Mouse (Mus musculus): ENCODE measurements around the gene Hnrnpu. TPM values are rescaled to one million over a fixed set of nuclear protein-coding genes. Genes with fewer than 3 reads are reported as not detected.
A peak's percentile ranks its signal among the peaks of the same experiment; 100 is the strongest.

Hnrnpu gene
- polyA plus RNA-seq, 1 experiment from 2014 or later, result 828 TPM

DNA sequence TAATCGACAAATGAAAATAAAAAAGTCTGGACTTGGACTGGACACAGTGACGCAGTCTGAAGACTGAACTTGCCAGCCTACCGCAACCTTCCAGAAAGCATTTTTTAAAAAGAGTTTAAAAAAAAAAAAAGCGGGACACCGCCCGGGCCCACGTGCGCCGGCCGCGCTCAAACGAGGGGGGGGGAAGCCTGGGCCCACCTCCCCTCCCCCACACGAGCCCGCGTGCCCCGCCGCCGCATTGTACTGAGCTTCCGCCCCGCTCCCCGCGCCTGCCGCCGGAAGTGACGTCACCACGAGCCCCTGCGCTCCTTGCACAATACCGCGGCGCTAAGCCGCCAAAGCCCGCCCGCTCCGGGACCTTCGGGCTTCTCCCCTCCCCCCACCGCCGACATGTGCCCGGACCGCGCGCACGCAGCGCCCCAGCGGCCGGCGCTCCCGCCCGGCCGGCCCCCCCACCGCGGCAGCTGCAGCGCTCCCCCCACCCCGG lies 1.3 kb downstream of the Hnrnpu start:
- H3K4me1 ChIP-seq (replicated peaks; ENCODE audit: control insufficient read depth, insufficient read depth, low read length), result no peaks in the 10 kb centered on the region; the same call in 1 of the 2 replicates
- no peaks in the 10 kb centered on the region for H3K27me3 ChIP-seq (ENCODE audit: control insufficient read depth, insufficient read depth, low read length)
- H3K9me3 ChIP-seq (ENCODE audit: control insufficient read depth, low read length), result no peaks in the 10 kb centered on the region
- peak overlapping the region; percentile 99 for H3K27ac ChIP-seq (ENCODE audit: low read depth, low read length)
- peak overlapping the region; percentile 100 for H3K4me3 ChIP-seq (ENCODE audit: low read depth, low read length)
- peaks cover 13% of the 10 kb centered on the region for H3K36me3 ChIP-seq (ENCODE audit: control insufficient read depth, insufficient read depth, low read length)
- H3K4me2 ChIP-seq (replicated peaks; ENCODE audit: low read depth, low read length), result peak overlapping the region; percentile 51
- ATAC-seq (ENCODE audit: low FRiP score) (peak; percentile 92), DNase-seq (ENCODE audit: low spot score) (peak; percentile 96)
- peak overlapping the region; percentile 100 for H3K9ac ChIP-seq (ENCODE audit: low read depth, low read length)
- WGBS, result under 1% methylated on average over 27 of the region's 53 CpGs

DNA sequence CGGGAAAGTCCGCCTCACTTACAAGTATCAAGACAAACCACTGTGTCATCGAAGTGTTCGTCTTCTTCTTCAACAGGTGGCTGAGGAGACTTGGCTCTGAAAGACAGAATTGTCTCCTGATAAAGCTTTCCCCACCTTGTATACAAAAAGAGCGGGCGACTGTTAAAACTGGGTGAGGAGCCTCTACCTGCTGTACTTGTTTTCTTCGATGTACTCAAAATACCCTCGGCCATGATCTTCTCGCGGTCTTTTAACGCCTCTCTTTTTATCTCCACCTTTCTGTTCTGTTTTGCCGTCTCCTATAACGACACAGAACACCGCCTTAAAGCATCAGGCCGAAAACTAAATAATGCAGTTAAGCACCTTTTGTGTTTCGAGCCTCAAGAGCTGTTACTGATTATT lies 1.7 kb downstream of the Hnrnpu start:
- Histone ChIP-seq H3K9ac (ENCODE audit: low read depth, low read length) (peak overlapping the region; percentile 100), H3K4me1 (replicated peaks; ENCODE audit: control insufficient read depth, insufficient read depth, low read length) (no peaks in the 10 kb centered on the region; the same call in 1 of the 2 replicates), H3K9me3 (ENCODE audit: control insufficient read depth, low read length) (no peaks in the 10 kb centered on the region), H3K27ac (ENCODE audit: low read depth, low read length) (peak overlapping the region; percentile 3; the same call in 1 of the 2 replicates), H3K36me3 (ENCODE audit: control insufficient read depth, insufficient read depth, low read length) (peaks cover 13% of the 10 kb centered on the region), H3K4me2 (replicated peaks; ENCODE audit: low read depth, low read length) (peak overlapping the region; percentile 51), H3K27me3 (ENCODE audit: control insufficient read depth, insufficient read depth, low read length) (no peaks in the 10 kb centered on the region), H3K4me3 (ENCODE audit: low read depth, low read length) (peak overlapping the region; percentile 100)
- ATAC-seq (ENCODE audit: low FRiP score) (no peak), DNase-seq (ENCODE audit: low spot score) (peak; percentile 48)
- WGBS, result 0% methylated on average over 16 of the region's 16 CpGs

DNA sequence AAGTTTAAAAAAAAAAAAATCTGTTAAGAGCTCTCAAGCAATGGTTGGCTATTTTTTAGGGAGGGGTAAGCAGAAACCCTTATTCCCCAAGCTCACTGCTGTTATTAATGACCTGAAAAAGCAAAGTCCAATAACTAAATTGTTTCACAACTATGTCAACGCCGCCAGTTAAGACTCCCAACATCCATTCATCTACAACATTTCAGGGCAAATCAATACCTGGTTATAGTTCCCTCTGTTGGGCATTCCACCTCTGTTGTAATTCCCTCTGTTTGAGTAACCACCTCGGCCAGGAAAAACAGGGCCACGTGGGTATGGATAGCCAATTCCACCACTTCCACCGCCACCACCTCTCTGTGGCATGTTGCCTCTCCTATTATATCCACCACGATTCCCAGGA lies 7.7 kb downstream of the Hnrnpu start:
- Histone ChIP-seq H3K36me3 (ENCODE audit: control insufficient read depth, insufficient read depth, low read length) (peaks cover 17% of the 10 kb centered on the region), H3K4me3 (ENCODE audit: low read depth, low read length) (no peak overlapping the region), H3K9me3 (ENCODE audit: control insufficient read depth, low read length) (no peaks in the 10 kb centered on the region), H3K9ac (ENCODE audit: low read depth, low read length) (no peak overlapping the region), H3K27me3 (ENCODE audit: control insufficient read depth, insufficient read depth, low read length) (no peaks in the 10 kb centered on the region), H3K27ac (ENCODE audit: low read depth, low read length) (no peak overlapping the region), H3K4me1 (replicated peaks; ENCODE audit: control insufficient read depth, insufficient read depth, low read length) (no peaks in the 10 kb centered on the region), H3K4me2 (replicated peaks; ENCODE audit: low read depth, low read length) (no peak overlapping the region)
- WGBS, result 78% methylated on average over 6 of the region's 6 CpGs
- DNase-seq (ENCODE audit: low spot score) (no peak), ATAC-seq (ENCODE audit: low FRiP score) (no peak)

DNA sequence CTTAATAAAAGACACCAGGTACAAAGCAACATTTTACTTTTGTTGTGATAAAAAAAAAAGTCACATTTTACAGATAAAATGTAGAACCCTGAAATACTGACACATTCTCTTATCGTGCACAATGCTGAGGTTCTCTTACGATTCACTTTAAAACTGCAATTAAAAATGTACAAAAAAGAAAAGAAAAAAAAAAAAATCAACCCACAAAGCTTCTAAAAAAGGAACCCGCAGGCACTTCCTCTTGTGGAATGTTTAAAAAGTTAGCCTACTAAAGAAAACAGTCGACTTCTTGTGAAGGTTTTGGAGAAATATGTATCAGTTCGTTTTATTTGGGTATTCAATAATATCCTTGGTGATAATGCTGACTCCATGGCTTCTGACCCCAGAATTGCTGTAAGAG lies 8.6 kb downstream of the Hnrnpu start:
- Histone ChIP-seq H3K36me3 (ENCODE audit: control insufficient read depth, insufficient read depth, low read length) (peaks cover 17% of the 10 kb centered on the region), H3K4me1 (replicated peaks; ENCODE audit: control insufficient read depth, insufficient read depth, low read length) (no peaks in the 10 kb centered on the region), H3K9me3 (ENCODE audit: control insufficient read depth, low read length) (no peaks in the 10 kb centered on the region), H3K4me2 (replicated peaks; ENCODE audit: low read depth, low read length) (no peak overlapping the region), H3K27me3 (ENCODE audit: control insufficient read depth, insufficient read depth, low read length) (no peaks in the 10 kb centered on the region), H3K4me3 (ENCODE audit: low read depth, low read length) (no peak overlapping the region), H3K27ac (ENCODE audit: low read depth, low read length) (no peak overlapping the region), H3K9ac (ENCODE audit: low read depth, low read length) (no peak overlapping the region)
- no peak for ATAC-seq (ENCODE audit: low FRiP score)
- 89% methylated on average over 5 of the region's 5 CpGs for WGBS
- no peak for DNase-seq (ENCODE audit: low spot score)

DNA sequence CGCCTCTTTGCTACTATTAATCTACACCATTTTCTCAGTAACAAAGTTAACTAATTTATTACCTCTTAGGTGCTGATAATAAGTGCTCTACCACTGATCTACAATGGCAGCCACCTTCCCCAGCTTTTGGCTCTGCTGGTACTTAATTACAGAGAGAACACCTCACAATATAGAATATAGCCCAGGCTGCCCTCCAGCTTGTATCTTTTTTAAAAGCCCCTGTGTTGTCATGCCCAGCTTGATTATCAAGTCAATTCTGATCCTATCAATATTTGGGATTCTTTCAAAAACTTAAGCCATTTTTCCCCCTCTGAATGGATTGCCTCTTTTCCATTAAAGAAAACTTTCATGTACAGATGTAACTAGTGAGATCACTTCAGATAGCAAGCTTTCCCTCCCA lies 10.6 kb downstream of the Hnrnpu start:
- ATAC-seq (ENCODE audit: low FRiP score), result no peak
- H3K9me3 ChIP-seq (ENCODE audit: control insufficient read depth, low read length), result no peaks in the 10 kb centered on the region
- H3K27me3 ChIP-seq (ENCODE audit: control insufficient read depth, insufficient read depth, low read length), result no peaks in the 10 kb centered on the region
- H3K4me2 ChIP-seq (replicated peaks; ENCODE audit: low read depth, low read length), result no peak overlapping the region
- H3K4me3 ChIP-seq (ENCODE audit: low read depth, low read length), result no peak overlapping the region
- H3K27ac ChIP-seq (ENCODE audit: low read depth, low read length), result no peak overlapping the region
- no peak overlapping the region for H3K9ac ChIP-seq (ENCODE audit: low read depth, low read length)
- no peaks in the 10 kb centered on the region for H3K4me1 ChIP-seq (replicated peaks; ENCODE audit: control insufficient read depth, insufficient read depth, low read length)
- DNase-seq (ENCODE audit: low spot score), result no peak
- 95% methylated on average over 1 of the region's 1 CpGs for WGBS
- H3K36me3 ChIP-seq (ENCODE audit: control insufficient read depth, insufficient read depth, low read length), result peaks cover 17% of the 10 kb centered on the region

GRCm38 (mm10) chr1:178326357-178326756 lies 11.2 kb downstream of the Hnrnpu start:
- Histone ChIP-seq H3K4me2 (replicated peaks; ENCODE audit: low read depth, low read length) (no peak overlapping the region), H3K36me3 (ENCODE audit: control insufficient read depth, insufficient read depth, low read length) (peaks cover 13% of the 10 kb centered on the region), H3K27ac (ENCODE audit: low read depth, low read length) (no peak overlapping the region), H3K4me3 (ENCODE audit: low read depth, low read length) (no peak overlapping the region), H3K9me3 (ENCODE audit: control insufficient read depth, low read length) (no peaks in the 10 kb centered on the region), H3K4me1 (replicated peaks; ENCODE audit: control insufficient read depth, insufficient read depth, low read length) (no peaks in the 10 kb centered on the region), H3K27me3 (ENCODE audit: control insufficient read depth, insufficient read depth, low read length) (no peaks in the 10 kb centered on the region), H3K9ac (ENCODE audit: low read depth, low read length) (no peak overlapping the region)
- no peak for DNase-seq (ENCODE audit: low spot score)
- ATAC-seq (ENCODE audit: low FRiP score), result no peak
- 90% methylated on average over 1 of the region's 1 CpGs for WGBS

DNA sequence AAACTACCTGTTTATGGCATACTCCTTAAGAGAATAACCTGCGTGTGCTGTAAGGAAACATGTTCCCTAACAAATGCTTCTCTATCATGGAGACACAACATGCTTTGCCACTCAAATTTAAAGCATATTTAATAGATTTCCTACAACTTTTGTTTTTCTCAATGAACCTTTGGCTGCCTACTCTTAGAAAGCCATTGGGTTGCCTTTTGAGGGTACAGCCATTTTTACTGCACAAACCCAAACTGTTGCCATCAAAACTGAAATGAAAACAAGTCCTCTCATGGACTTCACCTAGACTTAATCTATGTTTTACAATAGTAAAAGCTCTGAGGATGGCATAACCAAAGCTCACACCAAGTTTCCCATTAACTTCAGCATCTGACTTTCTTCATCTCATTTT lies 13.0 kb downstream of the Hnrnpu start:
- 92% methylated on average over 1 of the region's 1 CpGs for WGBS

DNA sequence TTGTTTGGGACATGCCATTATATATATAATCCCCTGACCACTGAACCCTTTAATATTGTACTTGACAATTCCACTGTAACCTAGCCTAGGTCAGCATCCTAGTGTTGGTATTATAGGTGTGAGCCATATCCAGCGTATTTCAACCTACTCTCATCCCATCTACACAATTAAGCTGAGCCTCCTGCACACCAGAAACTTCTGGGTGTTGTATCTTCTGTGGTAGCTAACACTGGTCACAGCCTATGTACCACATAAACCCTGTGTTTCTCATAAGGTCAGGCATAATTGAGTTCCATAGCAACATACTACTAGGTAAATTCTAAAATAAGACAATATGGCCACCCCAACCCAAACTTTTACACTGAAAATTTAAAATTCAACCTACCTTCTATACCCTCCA lies 14.4 kb downstream of the Hnrnpu start:
- no peak for DNase-seq (ENCODE audit: low spot score)
- no peaks in the 10 kb centered on the region for H3K27me3 ChIP-seq (ENCODE audit: control insufficient read depth, insufficient read depth, low read length)
- H3K4me2 ChIP-seq (replicated peaks; ENCODE audit: low read depth, low read length), result no peak overlapping the region
- no peaks in the 10 kb centered on the region for H3K4me1 ChIP-seq (replicated peaks; ENCODE audit: control insufficient read depth, insufficient read depth, low read length)
- no peaks in the 10 kb centered on the region for H3K9me3 ChIP-seq (ENCODE audit: control insufficient read depth, low read length)
- no peak overlapping the region for H3K4me3 ChIP-seq (ENCODE audit: low read depth, low read length)
- H3K27ac ChIP-seq (ENCODE audit: low read depth, low read length), result no peak overlapping the region
- H3K36me3 ChIP-seq (ENCODE audit: control insufficient read depth, insufficient read depth, low read length), result peaks cover 9% of the 10 kb centered on the region
- ATAC-seq (ENCODE audit: low FRiP score), result no peak
- no peak overlapping the region for H3K9ac ChIP-seq (ENCODE audit: low read depth, low read length)
- 75% methylated on average over 1 of the region's 1 CpGs for WGBS

More for the DNA sequence above, 13.0 kb downstream of the Hnrnpu start:
- Histone ChIP-seq H3K4me2 (replicated peaks; ENCODE audit: low read depth, low read length) (no peak overlapping the region), H3K4me1 (replicated peaks; ENCODE audit: control insufficient read depth, insufficient read depth, low read length) (no peaks in the 10 kb centered on the region), H3K27me3 (ENCODE audit: control insufficient read depth, insufficient read depth, low read length) (no peaks in the 10 kb centered on the region), H3K9ac (ENCODE audit: low read depth, low read length) (no peak overlapping the region), H3K27ac (ENCODE audit: low read depth, low read length) (no peak overlapping the region), H3K4me3 (ENCODE audit: low read depth, low read length) (no peak overlapping the region), H3K36me3 (ENCODE audit: control insufficient read depth, insufficient read depth, low read length) (peaks cover 9% of the 10 kb centered on the region), H3K9me3 (ENCODE audit: control insufficient read depth, low read length) (no peaks in the 10 kb centered on the region)
- DNase-seq (ENCODE audit: low spot score), result no peak
- ATAC-seq (ENCODE audit: low FRiP score), result no peak

DNA sequence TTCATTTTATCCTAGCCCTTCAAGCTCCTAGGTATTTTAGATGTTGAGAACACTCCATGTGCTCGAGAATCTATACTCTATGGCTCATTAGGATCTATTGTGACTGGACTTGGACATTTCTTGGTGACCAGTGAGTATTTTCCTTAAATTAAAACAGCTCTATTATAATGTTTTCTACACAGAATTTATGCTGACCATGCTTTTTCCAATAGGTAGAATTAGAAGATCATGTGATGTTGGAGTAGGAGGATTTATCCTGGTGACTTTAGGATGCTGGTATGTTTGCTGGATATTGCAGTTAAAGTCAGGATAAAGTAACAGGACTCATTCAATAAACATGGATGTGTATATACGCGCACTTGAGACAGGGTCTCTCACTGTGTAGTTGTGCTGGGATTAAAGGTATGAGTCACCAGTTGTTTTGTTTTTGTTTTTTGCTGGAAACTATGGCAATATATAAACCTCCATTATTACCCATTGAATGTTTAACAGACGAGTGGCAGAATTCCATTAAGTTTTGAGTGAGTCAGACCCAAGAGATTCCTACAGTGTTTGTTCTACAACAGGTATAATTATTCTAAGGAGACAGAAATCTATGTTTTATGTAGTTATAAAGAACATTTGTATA lies 15.8 kb downstream of the Hnrnpu start:
- Histone ChIP-seq H3K4me3 (ENCODE audit: low read depth, low read length) (no peak overlapping the region), H3K9me3 (ENCODE audit: control insufficient read depth, low read length) (no peaks in the 10 kb centered on the region), H3K36me3 (ENCODE audit: control insufficient read depth, insufficient read depth, low read length) (peaks cover 9% of the 10 kb centered on the region), H3K27me3 (ENCODE audit: control insufficient read depth, insufficient read depth, low read length) (no peaks in the 10 kb centered on the region), H3K4me1 (replicated peaks; ENCODE audit: control insufficient read depth, insufficient read depth, low read length) (no peaks in the 10 kb centered on the region), H3K9ac (ENCODE audit: low read depth, low read length) (no peak overlapping the region), H3K27ac (ENCODE audit: low read depth, low read length) (no peak overlapping the region), H3K4me2 (replicated peaks; ENCODE audit: low read depth, low read length) (no peak overlapping the region)
- 77% methylated on average over 4 of the region's 4 CpGs for WGBS
- no peak for ATAC-seq (ENCODE audit: low FRiP score)
- DNase-seq (ENCODE audit: low spot score), result no peak
